Mouse (Mus musculus) central nervous system, embryonic 11.5 days (tissue): ENCODE results near the gene Cacna1f. TPM values are rescaled to one million over a fixed set of nuclear protein-coding genes. Genes with fewer than 3 reads are reported as not detected.

Experiments used
- polyA plus RNA-seq: library from polyadenylated mRNA; depleted of rRNA; stranded (reverse); fragments of >200 nt; gene quantifications from 2 replicates; pipeline ENCODE4 v1.2.3, GENCODE M21; 2012; rRNA removed

Cacna1f gene
- 0.01 and 0.02 TPM in 2 replicates for polyA plus RNA-seq

DNA sequence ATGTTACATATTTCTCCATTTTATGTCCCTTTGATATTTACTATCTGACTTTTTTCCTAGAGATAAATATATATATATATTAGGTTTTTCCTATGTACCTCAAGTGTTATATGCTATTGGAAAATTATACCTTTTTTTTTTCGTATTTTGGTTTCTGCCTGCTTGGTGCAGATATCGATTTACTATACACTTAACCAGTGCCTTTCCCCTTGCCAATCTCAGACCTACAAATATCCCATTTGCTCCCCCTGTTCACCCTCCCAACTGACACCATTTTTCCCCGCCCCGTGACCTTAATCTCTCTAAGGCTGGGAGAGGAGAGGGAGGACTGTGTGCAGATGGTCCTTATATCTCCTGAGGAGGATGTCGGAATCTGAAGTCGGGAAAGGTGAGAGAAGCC, at the start of gene Cacna1f:
Cacna1f (plus strand) TSS at position 301 of the 400 bp plus-strand sequence.

DNA sequence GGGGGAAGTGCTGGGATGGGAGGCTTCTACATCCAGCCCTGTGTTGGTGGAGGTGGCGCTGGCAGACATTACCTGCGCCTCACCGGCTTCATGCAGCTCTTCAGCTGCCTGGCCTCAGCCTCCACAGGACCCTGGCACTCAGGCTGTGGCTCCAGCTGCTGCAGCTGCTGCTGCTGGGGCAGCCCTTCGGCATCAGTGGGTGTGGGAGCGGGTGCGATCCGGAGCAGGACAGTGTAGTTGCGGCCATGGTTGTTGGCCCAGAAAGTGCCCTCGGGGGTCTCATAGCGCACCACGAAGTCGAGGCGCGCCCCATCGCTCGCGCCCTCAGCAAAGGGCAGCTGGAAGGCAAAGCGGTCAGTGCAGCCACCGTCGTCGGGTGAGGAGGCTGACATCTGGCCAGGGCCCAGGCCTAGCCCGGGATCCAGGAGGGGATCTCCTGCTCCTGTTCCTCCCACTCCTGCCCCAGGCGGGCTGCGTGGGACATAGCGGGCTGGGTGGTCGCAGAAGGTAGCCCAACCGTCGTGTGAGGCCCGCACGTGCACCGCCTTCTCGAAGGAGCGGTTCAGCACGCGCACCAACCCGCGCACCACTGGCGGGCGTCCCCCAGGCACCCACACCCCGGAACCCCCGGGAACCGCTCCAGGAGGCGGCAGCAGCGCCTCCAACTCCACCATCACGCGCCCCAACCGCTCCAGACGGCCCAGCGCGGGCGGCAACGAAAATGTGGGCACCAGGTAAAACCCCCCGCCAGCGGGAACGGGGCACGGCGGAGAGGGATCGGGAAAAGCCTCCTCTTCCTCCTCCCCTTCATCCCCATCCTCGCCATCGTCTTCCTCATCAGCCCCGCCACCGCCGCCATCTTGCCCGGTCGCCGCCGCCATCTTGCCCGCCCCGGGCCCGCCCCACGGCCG, 33.5 kb upstream of the Cacna1f start, which contains the start of gene Foxp3:
Foxp3 (plus strand) TSS at position 469 of the 911 bp plus-strand sequence.

GRCm38 (mm10) chrX:7574087-7574884, 32.6 kb upstream of the Cacna1f start, which contains the start of gene Ppp1r3f:
TSS of gene Ppp1r3f (minus strand) at chrX:7574283.

GRCm38 (mm10) chrX:7604879-7605574, 1.9 kb upstream of the Cacna1f start, which contains the start of gene Ccdc22:
TSS of gene Ccdc22 (minus strand) at chrX:7605517.

GRCm38 (mm10) chrX:7638401-7639091, 31.7 kb downstream of the Cacna1f start, which contains the start of gene Syp:
TSS of gene Syp (plus strand) at chrX:7638471.

DNA sequence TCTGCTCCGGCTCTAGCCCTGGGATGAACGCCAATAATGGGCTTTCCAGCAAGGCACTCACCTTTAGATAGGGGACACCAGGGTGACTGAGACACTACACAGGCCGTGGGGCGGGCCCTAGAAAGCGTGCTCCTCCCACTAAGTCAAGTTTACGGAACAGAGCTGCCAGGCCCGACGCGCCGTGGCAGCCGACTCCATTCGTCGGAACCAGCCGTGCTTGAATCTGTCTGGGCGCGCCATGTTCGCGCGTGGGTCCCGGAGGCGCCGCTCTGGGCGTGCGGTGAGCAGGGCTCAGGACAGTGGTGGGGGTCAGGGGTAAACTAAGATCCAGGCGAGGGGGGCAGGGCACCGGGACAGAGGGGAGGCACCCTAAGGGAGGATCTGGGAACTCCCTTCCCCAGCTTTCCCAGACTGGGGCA, 50.3 kb downstream of the Cacna1f start, which contains the start of gene Prickle3:
Prickle3 (plus strand) TSS at position 40 of the 419 bp plus-strand sequence.

GRCm38 (mm10) chrX:7670921-7671623, 64.2 kb downstream of the Cacna1f start, which contains the start of gene Plp2:
TSS of gene Plp2 (minus strand) at chrX:7671390.

GRCm38 (mm10) chrX:7680864-7681263, 74.0 kb downstream of the Cacna1f start, which contains the start of gene Magix:
TSS of gene Magix (minus strand) at chrX:7681251.

Other genes with a start within 250 kb of the Cacna1f start
- 3.6 and 4.2 TPM in 2 replicates for gene Usp27x, start 231.3 kb upstream of the Cacna1f start, polyA plus RNA-seq
- 0.05 TPM in 2 replicates for gene Foxp3, start 33.4 kb upstream of the Cacna1f start, polyA plus RNA-seq
- gene Ppp1r3f, start 32.8 kb upstream of the Cacna1f start, polyA plus RNA-seq: 4.5 and 9.5 TPM in 2 replicates
- 24.3 and 26.8 TPM in 2 replicates for gene Ccdc22, start 1.6 kb upstream of the Cacna1f start, polyA plus RNA-seq
- gene Syp, start 31.4 kb downstream of the Cacna1f start, polyA plus RNA-seq: 24.8 and 45.7 TPM in 2 replicates
- 4.0 and 7.8 TPM in 2 replicates for gene Prickle3, start 50.2 kb downstream of the Cacna1f start, polyA plus RNA-seq
- 27.1 and 66.2 TPM in 2 replicates for gene Plp2, start 64.3 kb downstream of the Cacna1f start, polyA plus RNA-seq
- gene Magix, start 74.2 kb downstream of the Cacna1f start, polyA plus RNA-seq: 0.16 and 0.22 TPM in 2 replicates
- gene Gpkow, start 90.0 kb downstream of the Cacna1f start, polyA plus RNA-seq: 33.8 and 34.8 TPM in 2 replicates
- gene Wdr45, start 107.2 kb downstream of the Cacna1f start, polyA plus RNA-seq: 27.5 and 38.5 TPM in 2 replicates
- gene Gm45208, start 115.2 kb downstream of the Cacna1f start, polyA plus RNA-seq: 0.24 and 0.42 TPM in 2 replicates
- 53.9 and 70.5 TPM in 2 replicates for gene Praf2, start 121.4 kb downstream of the Cacna1f start, polyA plus RNA-seq
- 20.3 and 22.5 TPM in 2 replicates for gene Ccdc120, start 143.8 kb downstream of the Cacna1f start, polyA plus RNA-seq
- 16.0 and 21.7 TPM in 2 replicates for gene Tfe3, start 155.5 kb downstream of the Cacna1f start, polyA plus RNA-seq
- 72.0 and 84.3 TPM in 2 replicates for gene Gripap1, start 182.7 kb downstream of the Cacna1f start, polyA plus RNA-seq
- gene Kcnd1, start 215.2 kb downstream of the Cacna1f start, polyA plus RNA-seq: 2.8 and 3.9 TPM in 2 replicates
- 43.7 and 56.6 TPM in 2 replicates for gene Otud5, start 234.3 kb downstream of the Cacna1f start, polyA plus RNA-seq